Mouse (Mus musculus) hindbrain, embryonic 14.5 days (tissue): ENCODE data around the gene C1ql4. TPM values are rescaled to one million over a fixed set of nuclear protein-coding genes. Genes with fewer than 3 reads are reported as not detected.
"Not testable (repeated sequence)": the region's sequence is repeated elsewhere in the genome, so short reads cannot be mapped to it uniquely, and the experiment has no call there.

Source experiments
- ATAC-seq: fragments of 200-750 bp; cut with Nextera tagmentation; 2 replicates; pipeline ENCODE4 v1.8.0; 2017; ENCODE audit warnings: moderate number of reproducible peaks, mild to moderate bottlenecking, moderate TSS enrichment, moderate library complexity; ENCODE audit not compliant: low FRiP score
- DNase-seq: peaks from one replicate; pipeline ENCODE4 v3.0.0-alpha.2; 2015; ENCODE audit warnings: low spot score
- H3K27ac ChIP-seq: fragments of 300-500 bp; sonication (generic); 2 replicates; pipeline ENCODE4 v1.5.1; 2014; ENCODE audit warnings: mild to moderate bottlenecking, moderate library complexity
- H3K27me3 ChIP-seq: fragments of 300-500 bp; sonication (generic); 2 replicates; pipeline ENCODE4 v1.6.1; 2014; ENCODE audit warnings: mild to moderate bottlenecking, low read length, mixed read lengths; ENCODE audit not compliant: control insufficient read depth, insufficient read depth
- H3K36me3 ChIP-seq: fragments of 300-500 bp; sonication (generic); replicated peaks from 2 replicates; pipeline ENCODE4 v1.6.1; 2014; ENCODE audit not compliant: control insufficient read depth, insufficient read depth
- H3K4me1 ChIP-seq: fragments of 300-500 bp; sonication (generic); replicated peaks from 2 replicates; pipeline ENCODE4 v1.6.1; 2014; ENCODE audit warnings: antibody characterized with exemption, low read length, mixed read lengths; ENCODE audit not compliant: control insufficient read depth, insufficient read depth
- H3K4me2 ChIP-seq: fragments of 300-500 bp; sonication (generic); replicated peaks from 2 replicates; pipeline ENCODE4 v1.6.1; 2014; ENCODE audit warnings: mild to moderate bottlenecking, moderate library complexity
- H3K4me3 ChIP-seq: fragments of 300-500 bp; sonication (generic); replicated peaks from 2 replicates; pipeline ENCODE4 v1.5.1; 2014; ENCODE audit warnings: mild to moderate bottlenecking, low read length
- H3K9ac ChIP-seq: fragments of 300-500 bp; sonication (generic); 2 replicates; pipeline ENCODE4 v1.6.1; 2014
- H3K9me3 ChIP-seq: fragments of 300-500 bp; sonication (generic); 2 replicates; pipeline ENCODE4 v1.6.1; 2016; ENCODE audit warnings: low read length; ENCODE audit not compliant: control insufficient read depth
- WGBS: fragments of 180-500 bp; shearing (Covaris S2); extraction: QIAGEN DNeasy Blood & Tissue Kit; methylation state at CpG from one replicate; pipeline ENCODE4 v1.1.7; 2014; 5-methylcytosine and 5-hydroxymethylcytosine counted together
- polyA plus RNA-seq: library from polyadenylated mRNA; unstranded; fragments of >200 nt; fragmentation: Nextera tagmentation; extraction: Ambion mirVana; gene quantifications from 2 replicates; pipeline ENCODE4 v1.2.1, GENCODE M21; 2014

The C1ql4 gene
- polyA plus RNA-seq, 1 experiment from 2014 or later = 4.7 TPM

DNA sequence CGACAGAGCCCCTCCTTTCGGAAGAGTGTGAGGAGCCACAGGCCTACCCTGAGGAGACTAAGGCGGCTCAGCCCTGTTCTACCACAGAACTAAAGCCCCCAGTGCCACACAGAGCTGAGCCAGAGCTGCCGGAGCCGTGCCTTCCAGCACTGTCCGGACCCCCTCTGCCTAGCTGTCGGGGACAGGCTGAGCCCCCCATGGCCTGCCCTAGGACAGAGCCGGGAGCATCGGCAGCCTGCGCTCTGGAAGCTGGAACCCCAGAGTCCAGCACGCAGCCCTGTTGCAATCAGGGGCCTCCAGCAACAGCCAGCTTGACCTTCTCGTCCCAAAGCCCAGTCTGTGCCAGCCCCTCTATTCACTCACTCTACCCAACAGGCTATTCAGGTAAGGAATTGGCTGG is 5.3 kb downstream of the C1ql4 start:
- no peak for ATAC-seq
- Histone ChIP-seq H3K27me3 (peaks cover 39% of the 10 kb centered on the region), H3K9me3 (no peaks in the 10 kb centered on the region), H3K4me3 (no peak overlapping the region), H3K36me3 (no peaks in the 10 kb centered on the region), H3K4me2 (no peak overlapping the region), H3K4me1 (no peaks in the 10 kb centered on the region), H3K9ac (no peak overlapping the region), H3K27ac (no peak overlapping the region)
- WGBS = 95% methylated on average over 12 of the region's 12 CpGs
- DNase-seq = no peak

DNA sequence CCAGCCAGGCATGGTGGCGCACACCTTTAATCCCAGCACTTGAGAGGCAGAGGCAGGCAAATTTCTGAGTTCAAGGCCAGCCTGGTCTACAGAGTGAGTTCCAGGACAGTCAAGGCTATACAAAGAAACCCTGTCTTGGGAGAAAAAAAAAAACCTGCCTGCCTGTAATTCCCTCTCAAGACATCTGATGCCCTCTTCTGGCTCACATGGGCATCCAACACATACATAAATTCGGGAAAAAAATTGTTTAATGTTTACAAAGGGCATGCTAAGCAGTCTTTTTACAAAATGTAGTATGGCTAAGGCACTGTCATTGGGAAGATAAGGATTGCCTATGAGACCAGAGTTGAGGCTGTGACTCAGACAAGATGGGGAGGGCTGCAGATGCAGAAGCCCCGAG is 7.8 kb downstream of the C1ql4 start:
- H3K4me1 ChIP-seq = peaks cover 5% of the 10 kb centered on the region; the same call in 1 of the 2 replicates
- no peaks in the 10 kb centered on the region for H3K36me3 ChIP-seq
- no peaks in the 10 kb centered on the region for H3K9me3 ChIP-seq
- H3K27me3 ChIP-seq = peaks cover 13% of the 10 kb centered on the region; the same call in 1 of the 2 replicates
- H3K4me2 ChIP-seq = no peak overlapping the region
- no peak overlapping the region for H3K9ac ChIP-seq
- H3K4me3 ChIP-seq = no peak overlapping the region
- 94% methylated on average over 3 of the region's 3 CpGs for WGBS
- DNase-seq = no peak
- no peak overlapping the region for H3K27ac ChIP-seq
- ATAC-seq = no peak

DNA sequence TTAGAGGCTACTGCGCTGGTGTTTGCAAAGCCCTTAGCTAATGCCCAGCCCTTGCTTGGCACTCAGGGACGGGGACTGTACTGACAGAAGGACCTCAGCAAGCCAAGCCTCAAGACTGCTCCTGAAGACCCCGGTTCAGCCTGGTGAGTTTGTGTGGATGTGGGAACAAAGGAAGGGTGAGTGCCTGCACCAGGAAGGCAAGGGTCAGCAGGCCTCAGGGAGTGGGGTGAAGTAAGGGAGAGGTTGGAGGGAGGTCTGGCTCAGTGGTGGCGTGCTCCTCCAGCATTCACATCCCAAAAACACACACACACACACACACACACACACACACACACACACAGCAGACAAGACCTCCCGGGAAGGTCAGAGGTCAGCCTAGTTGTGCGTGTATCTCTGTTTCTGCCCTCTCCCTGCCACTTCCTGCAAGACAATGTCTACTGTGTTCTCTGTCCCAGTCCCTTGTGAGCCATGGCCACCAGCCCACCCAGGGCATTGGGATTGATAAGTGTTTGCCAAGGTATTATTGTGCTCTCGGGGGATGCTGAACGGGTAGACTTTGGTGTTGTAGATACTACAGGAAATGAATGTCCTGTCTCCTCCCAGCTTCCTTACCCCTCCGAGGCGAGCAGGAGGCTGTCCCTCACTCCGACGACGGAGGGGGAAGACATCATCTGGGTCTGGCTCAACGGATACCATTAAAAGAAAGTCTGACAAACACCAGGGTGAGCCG is 9.3 kb downstream of the C1ql4 start:
- DNase-seq = no peak
- Histone ChIP-seq H3K4me2 (no peak overlapping the region), H3K9me3 (no peaks in the 10 kb centered on the region), H3K9ac (0 out of 2 replicates have a peak overlapping the region, but pooled peaks have one; percentile 11), H3K36me3 (no peaks in the 10 kb centered on the region), H3K4me1 (peaks cover 9% of the 10 kb centered on the region), H3K27ac (no peak overlapping the region), H3K4me3 (no peak overlapping the region), H3K27me3 (0 out of 2 replicates have a peak, but pooled peaks cover under 1% of the 10 kb centered on the region)
- ATAC-seq = no peak
- 84% methylated on average over 15 of the region's 15 CpGs for WGBS

DNA sequence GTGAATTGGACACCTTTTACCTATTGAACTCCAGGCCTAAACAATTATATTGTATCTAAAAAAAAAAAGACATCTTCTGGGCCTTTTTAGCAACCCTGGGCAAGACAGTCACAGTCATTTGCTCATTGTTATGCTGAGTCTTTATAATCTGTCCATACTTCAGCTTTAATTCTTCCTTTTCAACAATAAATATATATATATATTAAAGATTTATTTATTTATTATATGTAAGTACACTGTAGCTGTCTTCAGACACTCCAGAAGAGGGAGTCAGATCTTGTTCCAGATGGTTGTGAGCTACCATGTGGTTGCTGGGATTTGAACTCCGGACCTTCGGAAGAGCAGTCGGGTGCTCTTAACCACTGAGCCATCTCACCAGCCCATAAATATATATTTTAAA is 11.6 kb downstream of the C1ql4 start:
- H3K4me2 ChIP-seq = peak overlapping the region; percentile 71; the same call in 1 of the 2 replicates
- not testable (repeated sequence) for H3K36me3 ChIP-seq, H3K4me1 ChIP-seq, H3K9ac ChIP-seq, H3K27ac ChIP-seq, H3K9me3 ChIP-seq, ATAC-seq, H3K4me3 ChIP-seq, DNase-seq, H3K27me3 ChIP-seq
- WGBS = 99% methylated on average over 3 of the region's 3 CpGs

DNA sequence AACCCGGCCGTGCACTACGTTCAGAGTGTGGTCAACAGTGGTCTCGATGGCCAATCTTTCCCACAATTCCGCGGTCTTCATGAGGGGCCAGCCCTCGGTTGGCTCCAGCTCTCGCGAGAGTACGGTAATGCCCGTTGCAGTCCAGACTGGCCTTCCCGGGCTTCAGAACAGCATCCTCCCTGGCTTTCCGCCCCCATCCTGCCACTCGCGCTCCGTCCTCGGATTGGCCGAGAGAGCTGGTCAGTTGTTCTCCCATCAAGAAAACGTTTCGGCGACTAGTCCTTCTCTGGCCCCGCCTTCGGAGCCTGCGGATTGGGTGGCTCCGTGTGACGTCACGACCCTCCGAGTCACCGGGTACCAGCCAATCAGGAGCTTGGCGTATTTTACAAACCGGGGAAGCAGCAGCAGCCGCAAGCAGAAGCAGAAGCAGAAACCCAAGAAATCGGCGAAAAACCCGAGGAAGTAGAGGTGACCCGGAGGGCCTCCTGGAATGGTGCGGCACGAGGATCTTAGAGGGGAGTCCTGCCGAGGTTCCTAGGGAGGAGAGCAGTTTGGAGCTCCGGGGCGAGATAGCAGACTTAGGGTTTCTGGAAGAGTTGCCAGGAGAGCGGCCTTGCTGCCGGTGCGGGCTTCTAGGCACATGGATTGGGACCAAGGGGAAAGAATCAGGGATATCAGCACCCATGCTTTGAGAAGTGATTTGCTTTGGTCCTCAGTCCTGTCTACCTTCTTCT is 12.8 kb downstream of the C1ql4 start:
- H3K9me3 ChIP-seq = no peaks in the 10 kb centered on the region
- ATAC-seq = peak; percentile 99
- under 1% methylated on average over 44 of the region's 44 CpGs for WGBS
- H3K4me1 ChIP-seq = peaks cover 9% of the 10 kb centered on the region
- DNase-seq = peak; percentile 96
- H3K9ac ChIP-seq = peak overlapping the region; percentile 66
- peak overlapping the region; percentile 37 for H3K4me3 ChIP-seq
- no peaks in the 10 kb centered on the region for H3K36me3 ChIP-seq
- no peaks in the 10 kb centered on the region for H3K27me3 ChIP-seq
- peak overlapping the region; percentile 93 for H3K27ac ChIP-seq
- H3K4me2 ChIP-seq = peak overlapping the region; percentile 71

DNA sequence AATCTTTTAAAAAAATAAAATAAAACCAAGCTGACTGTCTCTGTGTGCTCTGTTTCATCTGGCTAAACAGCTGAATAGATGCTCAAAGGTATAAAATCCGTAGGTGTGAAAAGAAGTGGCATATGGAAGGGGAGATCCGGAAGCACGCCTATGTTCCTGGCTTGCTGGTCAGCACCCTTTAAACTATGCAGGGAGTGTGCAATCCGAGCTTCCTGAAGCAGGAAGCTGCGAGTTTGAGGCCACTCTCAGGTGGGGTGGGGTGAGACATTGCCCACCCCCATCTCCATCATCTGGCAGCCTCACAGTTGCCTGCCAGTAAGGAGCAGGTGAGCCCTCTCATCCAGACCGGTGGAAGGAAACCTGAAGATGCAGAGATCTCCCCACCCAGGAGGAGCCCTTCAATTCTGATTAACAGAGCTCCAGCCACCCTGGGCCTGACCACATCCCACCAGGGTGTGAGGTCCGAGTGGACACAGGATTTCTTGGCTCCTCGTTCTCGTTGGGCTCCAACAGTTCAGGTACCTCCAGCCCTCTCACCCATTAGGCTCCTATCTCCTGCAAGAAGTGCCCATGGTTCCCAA is 13.5 kb downstream of the C1ql4 start, which contains the start of gene Troap:
Gene Troap (plus strand): TSS at position 557 of the 581 bp plus-strand sequence.
- Histone ChIP-seq H3K4me2 (peak within 1 kb of the TSS; percentile 71), H3K27ac (peak within 1 kb of the TSS; percentile 93), H3K27me3 (no peaks in the 10 kb centered on the region), H3K9me3 (no peaks in the 10 kb centered on the region), H3K36me3 (no peaks in the 10 kb centered on the region), H3K4me3 (peak within 1 kb of the TSS; percentile 37), H3K9ac (peak within 1 kb of the TSS; percentile 66), H3K4me1 (peaks cover 9% of the 10 kb centered on the region)
- WGBS = 31% methylated on average over 9 of the region's 9 CpGs
- DNase-seq (no peak), ATAC-seq (peak; percentile 42; the same call in 1 of the 2 replicates)

DNA sequence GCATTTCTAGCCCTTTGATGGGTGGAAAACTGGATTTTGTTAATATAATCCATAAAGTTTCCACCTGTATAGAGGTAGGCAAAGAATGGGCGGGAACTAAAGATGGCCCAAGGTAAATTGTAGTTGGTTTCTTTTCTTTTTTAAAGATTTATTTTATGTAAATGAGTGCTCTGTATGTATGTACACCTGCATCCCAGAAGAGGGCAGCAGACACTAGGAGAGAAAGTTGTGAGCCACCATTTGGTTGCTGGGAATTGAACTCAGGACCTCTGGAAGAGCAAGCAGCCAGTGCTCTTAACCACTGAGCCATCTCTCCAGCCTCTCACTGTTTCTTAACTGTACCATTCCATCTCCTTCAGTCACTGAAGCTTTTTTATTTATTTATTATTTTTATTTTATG is 15.6 kb downstream of the C1ql4 start:
- Histone ChIP-seq H3K9me3 (no peaks in the 10 kb centered on the region), H3K4me3 (no peak overlapping the region), H3K27me3 (no peaks in the 10 kb centered on the region), H3K27ac (no peak overlapping the region), H3K36me3 (no peaks in the 10 kb centered on the region), H3K4me1 (peaks cover 9% of the 10 kb centered on the region), H3K9ac (no peak overlapping the region), H3K4me2 (no peak overlapping the region)
- no peak for ATAC-seq
- no peak for DNase-seq
- 87% methylated on average over 1 of the region's 1 CpGs for WGBS

DNA sequence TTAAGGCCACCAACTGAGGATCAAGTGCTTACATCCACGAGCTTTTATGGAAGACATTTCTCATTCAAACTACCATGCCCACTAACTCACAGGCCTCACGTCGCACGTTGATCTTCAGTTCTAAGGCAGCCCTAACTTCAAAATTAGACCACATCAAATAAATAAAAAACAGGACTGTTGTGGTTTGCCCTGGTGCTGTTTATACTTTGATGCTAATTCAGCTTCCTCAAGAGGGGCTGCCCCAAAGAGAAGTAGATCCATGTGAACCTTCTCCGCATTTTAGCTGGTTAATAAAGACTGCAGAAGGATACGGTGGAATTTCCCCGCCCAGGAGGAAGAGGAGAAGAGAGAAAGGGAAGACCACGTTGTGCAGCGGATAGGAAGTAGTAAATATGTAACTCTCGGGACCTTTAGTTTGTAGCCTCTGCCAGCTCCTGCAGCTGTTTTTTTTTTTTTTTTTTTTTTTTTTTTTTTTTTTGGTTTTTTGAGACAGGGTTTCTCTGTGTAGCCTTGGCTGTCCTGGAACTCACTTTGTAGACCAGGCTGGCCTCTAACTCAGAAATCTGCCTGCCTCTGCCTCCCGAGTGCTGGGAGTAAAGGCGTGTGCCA is 22.0 kb downstream of the C1ql4 start:
- H3K4me2 ChIP-seq = no peak overlapping the region
- ATAC-seq (no peak), DNase-seq (no peak)
- peaks cover 3% of the 10 kb centered on the region; the same call in 1 of the 2 replicates for H3K27me3 ChIP-seq
- 82% methylated on average over 12 of the region's 12 CpGs for WGBS
- H3K36me3 ChIP-seq = no peaks in the 10 kb centered on the region
- no peaks in the 10 kb centered on the region for H3K4me1 ChIP-seq
- no peak overlapping the region for H3K4me3 ChIP-seq
- no peak overlapping the region for H3K27ac ChIP-seq
- H3K9me3 ChIP-seq = no peaks in the 10 kb centered on the region
- no peak overlapping the region for H3K9ac ChIP-seq

DNA sequence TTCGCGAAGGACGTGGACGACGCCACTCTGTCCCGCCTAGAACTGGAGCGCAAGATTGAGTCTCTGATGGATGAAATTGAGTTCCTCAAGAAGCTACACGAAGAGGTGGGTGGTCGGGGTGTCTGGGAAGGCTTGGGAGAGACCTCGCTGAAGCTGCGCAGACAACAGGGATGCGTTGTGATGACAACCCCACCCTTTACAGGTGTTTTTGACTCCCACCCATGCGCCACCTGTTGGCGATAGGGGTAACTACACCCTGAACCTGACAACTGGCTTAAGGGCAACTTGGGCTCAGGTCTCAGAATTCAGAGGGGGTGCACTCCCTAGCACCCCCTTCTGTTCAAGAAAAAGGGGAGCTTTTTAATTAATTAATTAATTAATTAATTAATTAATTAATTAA is 31.3 kb downstream of the C1ql4 start:
- H3K27ac ChIP-seq = no peak overlapping the region
- no peak overlapping the region for H3K9ac ChIP-seq
- H3K4me1 ChIP-seq = peaks cover 10% of the 10 kb centered on the region
- no peaks in the 10 kb centered on the region for H3K9me3 ChIP-seq
- ATAC-seq (no peak), DNase-seq (peak; percentile 45)
- H3K4me2 ChIP-seq = peak overlapping the region; percentile 63
- peak overlapping the region; percentile 38 for H3K4me3 ChIP-seq
- no peaks in the 10 kb centered on the region for H3K36me3 ChIP-seq
- WGBS = 8% methylated on average over 14 of the region's 14 CpGs
- H3K27me3 ChIP-seq = peaks cover 78% of the 10 kb centered on the region
